Mouse (Mus musculus) left cerebral cortex, adult 2 months (tissue): ENCODE measurements around the gene Usp18. TPM values are rescaled to one million over a fixed set of nuclear protein-coding genes. Genes with fewer than 3 reads are reported as not detected.

Experiments
- DNase-seq, 2 experiments: peaks; one replicate each; pipeline ENCODE4 v3.0.0; 2021 to 2022; ENCODE audit warnings: low spot score in 2 of 2, mixed read lengths in 1 of 2; ENCODE audit errors: extremely low spot score in 1 of 2
- H3K27ac ChIP-seq: fragments of 200-600 bp; 2 replicates; pipeline ENCODE4 v1.8.1; 2022
- H3K4me3 ChIP-seq: fragments of 200-600 bp; 2 replicates; pipeline ENCODE4 v1.8.1; 2022
- CTCF ChIP-seq: fragments of 200-600 bp; IDR thresholded peaks from 2 replicates; pipeline ENCODE4 v1.8.1; 2022; ENCODE audit warnings: antibody characterized with exemption, mild to moderate bottlenecking, moderate library complexity
- intact Hi-C: fragments of 180-260 bp; cut with DNase I; formaldehyde crosslinking; loops from one replicate; pipeline ENCODE4 v1.15.1; 2025
- total RNA-seq, 2 experiments: library from RNA; stranded (reverse); gene quantifications; 2 replicates each; pipeline ENCODE4 v1.2.3; 2021

Gene Usp18
- total RNA-seq, 2 experiments from 2014 or later, result 0.18 to 0.89 TPM

GRCm38 (mm10) chr6:121319099-121319498, 73.4 kb downstream of the Usp18 start:
- no peak for DNase-seq
- TF ChIP-seq CTCF, result no peak; the same call in none of the 2 replicates
- H3K4me3 ChIP-seq, result no peak overlapping the region
- intact Hi-C loops, result no loop called here
- no peak overlapping the region for H3K27ac ChIP-seq

Other genes with a start within 250 kb of the Usp18 start
- 100 to 1,000 TPM; 127 to 141 TPM for gene Mical3, start 114.9 kb upstream of the Usp18 start, total RNA-seq
- gene Pex26, start 62.2 kb upstream of the Usp18 start, total RNA-seq, result 10 to 100 TPM; 15.0 to 15.1 TPM
- 10 to 100 TPM; 10.6 to 12.2 TPM for gene Tuba8, start 35.2 kb upstream of the Usp18 start, total RNA-seq
- gene Slc6a13, start 54.3 kb downstream of the Usp18 start, total RNA-seq, result 10 to 100 TPM; 18.0 to 18.5 TPM
- gene Slc6a12, start 97.2 kb downstream of the Usp18 start, total RNA-seq, result 1 to 10 TPM; 1.6 to 1.7 TPM
- 100 to 1,000 TPM; 116 to 121 TPM for gene Iqsec3, start 227.8 kb downstream of the Usp18 start, total RNA-seq